Mouse (Mus musculus) hematopoietic stem cell, adult 5-6 weeks (primary cell): ENCODE measurements around the gene Hcfc1. TPM values are rescaled to one million over a fixed set of nuclear protein-coding genes. Genes with fewer than 3 reads are reported as not detected.
A peak's percentile ranks its signal among the peaks of the same experiment; 100 is the strongest.

Experiments used
- ATAC-seq, 2 experiments: fragments of 125-278 bp in 1 of 2; replicated peaks in 1 of 2; 2 replicates each; pipeline ENCODE4 v1.8.0; 2016 to 2017; ENCODE audit warnings: inconsistent platforms in 2 of 2, mild to moderate bottlenecking in 2 of 2, moderate number of reproducible peaks in 2 of 2, low read depth in 1 of 2, moderate TSS enrichment in 1 of 2; ENCODE audit not compliant: low FRiP score in 2 of 2, poor library complexity in 2 of 2, severe bottlenecking in 2 of 2, insufficient read depth in 1 of 2, low TSS enrichment in 1 of 2
- total RNA-seq: library from RNA; stranded (forward); fragments of 172-1452, 232-1000 nt; gene quantifications from 2 replicates; pipeline ENCODE4 v1.2.3, GENCODE M21; 2017

Gene Hcfc1
- 48.1 and 53.6 TPM in 2 replicates for total RNA-seq

DNA sequence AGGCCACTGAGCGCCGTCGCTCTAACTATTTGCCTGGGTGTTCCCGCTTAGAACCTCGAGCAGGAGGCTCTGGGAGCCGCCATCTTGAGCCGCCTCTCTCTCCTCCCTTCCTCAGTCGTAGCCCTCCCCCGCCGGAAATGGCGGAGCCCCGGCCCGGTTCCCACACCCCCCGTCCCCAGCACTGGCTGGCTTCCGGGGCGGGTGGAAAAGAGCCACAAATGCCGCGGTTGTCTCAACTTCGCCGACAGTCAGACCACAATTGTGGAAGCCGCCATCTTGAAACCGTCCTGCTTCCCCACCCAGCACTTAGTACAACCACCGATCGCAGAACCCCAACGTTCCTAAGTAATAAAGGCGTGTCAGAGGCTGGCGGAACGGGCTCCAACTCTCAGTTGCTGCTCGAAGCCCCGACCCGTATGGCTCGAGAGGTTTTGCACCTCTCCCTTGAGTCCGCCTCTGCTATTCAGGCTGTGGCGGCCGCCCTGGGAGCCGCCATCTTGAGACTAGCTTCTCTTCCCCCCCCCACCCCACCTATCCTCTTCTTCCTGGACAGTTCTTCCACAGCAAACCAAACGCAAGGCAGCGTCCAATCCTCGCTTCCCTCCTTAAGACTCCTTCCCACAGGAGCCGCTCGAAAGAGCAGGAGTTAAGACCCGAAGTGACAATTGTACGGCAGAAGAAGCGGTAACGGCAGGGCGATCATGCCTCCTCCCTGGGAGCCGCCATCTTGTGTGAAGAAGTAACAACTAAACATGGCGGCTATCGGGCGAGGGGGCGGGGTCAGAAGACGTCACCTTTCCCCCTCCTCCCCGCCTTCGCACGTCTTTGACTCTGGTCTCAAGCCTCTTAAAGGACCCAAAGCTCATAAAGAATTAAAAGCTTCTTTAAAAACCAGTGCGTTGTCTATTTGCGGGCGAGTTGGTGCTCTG, at the start of gene Hcfc1:
Gene Hcfc1 (minus strand): TSS at position 110 of the 929 bp plus-strand sequence.
- peak; percentile 38 to 57 for ATAC-seq

GRCm38 (mm10) chrX:74014597-74014996, 48.4 kb upstream of the Hcfc1 start:
- ATAC-seq: no peak

- ATAC-seq: no peak
Measured at GRCm38 (mm10) chrX:74008063-74008462, 41.9 kb upstream of the Hcfc1 start.

DNA sequence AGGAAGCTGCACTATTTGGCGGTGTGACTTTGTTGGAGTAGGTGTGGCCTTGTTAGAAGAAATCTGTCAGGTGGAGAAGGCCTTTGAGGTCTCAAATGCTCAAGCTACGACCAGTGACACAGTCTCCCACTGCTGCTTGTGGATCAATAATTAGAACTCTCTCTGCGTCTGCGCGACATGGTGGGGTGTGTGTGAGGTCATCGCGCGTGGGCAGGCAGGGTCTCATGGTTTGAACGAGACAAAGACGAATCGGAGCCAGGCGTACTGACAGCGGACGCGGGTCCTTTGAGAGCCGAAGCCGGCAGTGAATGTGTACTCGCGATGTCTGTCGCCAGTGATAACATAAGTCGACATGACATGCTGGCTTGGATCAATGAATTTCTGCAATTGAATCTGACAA, 40.2 kb upstream of the Hcfc1 start:
- no peak for ATAC-seq

- ATAC-seq: 0 out of 4 replicates have a peak, but pooled peaks of 1 of the 2 experiments have one; percentile 37
Measured at GRCm38 (mm10) chrX:74003644-74004043, 37.5 kb upstream of the Hcfc1 start.

DNA sequence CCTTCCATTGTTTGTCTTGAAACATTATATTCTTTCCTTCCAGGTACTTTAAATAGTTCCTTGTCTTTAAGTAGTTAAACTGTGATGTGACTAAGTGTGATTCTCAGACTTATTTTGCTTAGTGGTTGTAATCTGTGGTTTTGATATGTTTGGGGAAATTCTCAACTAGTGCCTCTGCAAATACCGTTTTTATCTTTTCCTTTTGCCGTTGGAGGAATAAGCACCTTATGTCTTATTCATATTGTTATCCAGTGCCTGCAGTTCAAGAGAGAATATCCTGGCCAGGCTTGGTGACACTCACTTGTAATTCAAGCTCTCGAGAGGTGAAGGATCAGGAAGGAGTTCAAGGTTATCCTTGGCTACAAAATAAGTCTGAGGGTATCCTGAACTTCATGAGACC, 34.9 kb upstream of the Hcfc1 start:
- ATAC-seq: no peak

DNA sequence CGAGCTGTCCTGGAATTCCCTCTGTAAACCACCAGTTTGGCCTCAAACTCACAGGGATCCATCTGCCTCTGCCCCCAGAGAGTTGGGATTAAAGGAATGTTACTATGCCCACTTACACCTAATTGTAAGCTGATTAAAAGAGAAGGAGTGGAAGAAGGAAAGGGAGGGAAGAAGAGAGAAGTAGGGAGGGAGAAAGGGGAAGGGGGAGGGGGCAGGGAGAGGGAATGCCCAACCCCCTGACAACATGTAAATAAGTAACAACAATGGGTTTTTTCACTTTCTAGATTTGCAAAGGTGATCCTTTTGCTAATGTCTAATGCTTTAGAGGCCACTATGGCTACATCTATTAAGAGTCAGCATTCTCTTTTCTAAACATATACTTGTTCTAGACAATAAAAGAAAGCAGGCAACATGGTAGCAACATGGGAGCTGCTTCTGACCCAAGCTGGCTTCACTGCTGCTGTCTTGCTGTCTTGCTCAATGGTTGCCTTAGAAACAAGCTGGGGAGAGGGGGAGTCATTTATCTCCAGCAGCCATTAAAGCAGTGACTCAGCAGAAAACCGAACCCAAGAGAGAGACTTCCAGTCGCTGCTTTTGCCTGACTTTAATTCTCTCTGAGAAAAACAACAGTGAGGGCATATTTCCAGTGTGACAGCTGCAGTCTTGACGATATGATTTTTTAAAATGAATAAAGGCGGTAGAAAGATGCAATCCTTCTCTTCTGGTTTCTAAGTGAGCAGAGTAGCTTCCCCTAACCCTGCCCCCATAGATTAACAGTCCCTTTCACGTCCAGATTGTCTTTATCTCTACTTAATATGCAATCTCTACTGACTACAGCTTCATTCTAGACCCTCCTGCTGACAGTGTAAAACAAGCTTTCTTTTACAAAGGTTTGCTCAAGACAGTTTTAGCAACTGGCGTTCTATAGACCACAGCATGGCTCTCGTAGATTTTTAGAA, 33.0 kb upstream of the Hcfc1 start:
- ATAC-seq: peak; percentile 83

GRCm38 (mm10) chrX:73977783-73978182, 11.6 kb upstream of the Hcfc1 start:
- no peak for ATAC-seq

DNA sequence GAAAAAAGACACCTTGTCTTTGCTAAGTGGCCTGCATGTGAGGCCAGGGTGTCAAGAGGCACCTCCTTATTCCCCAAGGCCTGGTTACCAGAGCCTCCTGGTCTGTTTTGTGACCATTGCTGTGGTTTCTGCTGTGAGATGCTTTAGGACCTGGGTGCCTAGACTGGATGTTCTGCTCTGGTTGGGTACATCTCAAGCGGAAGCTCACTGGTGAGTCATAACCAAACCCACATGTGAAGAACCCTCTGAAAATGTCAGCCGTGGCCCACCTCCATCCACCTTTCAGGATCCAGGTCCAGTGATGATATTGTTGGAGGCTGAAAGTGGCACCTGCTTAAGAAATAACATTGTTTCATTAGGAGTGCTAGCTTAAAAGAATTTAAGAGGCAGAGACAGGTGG, 10.1 kb upstream of the Hcfc1 start:
- no peak for ATAC-seq

GRCm38 (mm10) chrX:73972774-73973173, 6.6 kb upstream of the Hcfc1 start:
- no peak for ATAC-seq

GRCm38 (mm10) chrX:73970781-73971180, 4.6 kb upstream of the Hcfc1 start:
- ATAC-seq: no peak

DNA sequence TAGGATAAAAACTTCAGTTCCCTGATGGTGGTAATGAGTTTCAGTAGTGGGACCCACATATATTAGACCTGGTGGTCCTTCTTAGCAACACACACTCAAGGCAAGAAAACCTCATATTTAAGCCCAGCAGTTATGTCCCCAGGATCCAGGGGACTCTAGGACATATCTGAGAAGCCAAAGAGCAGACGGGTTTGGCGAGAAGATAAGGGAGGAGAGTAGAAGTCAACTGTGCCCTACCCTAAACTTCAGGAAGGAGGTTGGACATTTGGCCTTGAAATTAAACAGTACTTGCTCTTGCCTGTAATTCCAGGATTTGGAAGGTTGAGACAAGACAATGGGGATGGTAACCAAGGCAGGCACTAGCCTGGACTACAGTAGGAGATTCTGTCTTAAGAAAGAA, 3.6 kb upstream of the Hcfc1 start:
- no peak for ATAC-seq

- ATAC-seq: no peak
Measured at GRCm38 (mm10) chrX:73969167-73969566, 3.0 kb upstream of the Hcfc1 start.

- peak; percentile 63 to 73 for ATAC-seq
Measured at GRCm38 (mm10) chrX:73967177-73968075, 1.3 kb upstream of the Hcfc1 start.

DNA sequence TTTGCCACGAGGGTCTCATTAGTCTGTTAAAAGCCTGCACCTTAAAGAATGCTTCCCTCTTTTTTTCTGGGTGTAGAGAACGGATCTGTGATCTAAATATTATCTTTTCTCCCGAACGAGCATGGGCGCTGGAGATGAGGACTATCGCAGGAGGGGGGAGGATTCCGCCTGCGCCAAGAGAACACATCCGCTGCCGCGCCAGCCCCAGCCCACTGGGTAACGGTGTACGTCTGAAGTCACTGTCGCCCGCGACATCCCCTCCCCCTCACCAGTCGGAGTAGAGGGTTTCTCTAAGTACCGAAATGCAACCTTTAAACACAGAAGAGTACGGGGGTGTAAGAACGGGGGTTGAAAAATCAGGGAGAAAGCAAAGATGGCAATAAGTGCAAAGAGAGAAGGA, 850 bp downstream of the Hcfc1 start:
- ATAC-seq: no peak

DNA sequence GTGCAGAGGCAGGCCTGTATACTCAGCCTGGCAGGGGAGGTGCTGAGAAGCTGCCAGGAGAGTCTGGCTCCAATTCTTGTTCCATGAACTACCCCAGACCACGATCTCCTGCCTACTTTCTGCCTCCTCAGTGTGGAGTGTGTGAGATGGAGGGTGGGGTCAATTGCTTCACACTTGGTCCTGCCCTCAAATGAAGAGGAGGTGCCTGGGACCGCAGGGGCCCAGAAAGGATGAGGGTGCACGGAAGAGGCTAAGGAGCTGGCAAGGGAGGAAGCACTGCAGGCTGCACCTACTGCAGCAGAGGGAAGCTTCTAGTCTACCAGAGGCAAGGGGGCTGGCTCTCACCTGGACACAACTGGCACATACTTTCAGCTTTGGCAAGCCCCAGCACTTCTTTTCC, 1.8 kb downstream of the Hcfc1 start:
- ATAC-seq: peak; percentile 50 to 56

GRCm38 (mm10) chrX:73954988-73955387, 11.2 kb downstream of the Hcfc1 start:
- ATAC-seq: no peak
